Mouse (Mus musculus) frontal cortex, postnatal 36 days (tissue): Measurements from ENCODE around the gene Fam71e1.
A peak's percentile ranks its signal among the peaks of the same experiment; 100 is the strongest.

Experiments used
- DNase-seq, 2 experiments: peaks; one replicate each; pipeline ENCODE4 v3.0.0; 2022; ENCODE audit warnings: low spot score in 2 of 2

The Fam71e1 gene

DNA sequence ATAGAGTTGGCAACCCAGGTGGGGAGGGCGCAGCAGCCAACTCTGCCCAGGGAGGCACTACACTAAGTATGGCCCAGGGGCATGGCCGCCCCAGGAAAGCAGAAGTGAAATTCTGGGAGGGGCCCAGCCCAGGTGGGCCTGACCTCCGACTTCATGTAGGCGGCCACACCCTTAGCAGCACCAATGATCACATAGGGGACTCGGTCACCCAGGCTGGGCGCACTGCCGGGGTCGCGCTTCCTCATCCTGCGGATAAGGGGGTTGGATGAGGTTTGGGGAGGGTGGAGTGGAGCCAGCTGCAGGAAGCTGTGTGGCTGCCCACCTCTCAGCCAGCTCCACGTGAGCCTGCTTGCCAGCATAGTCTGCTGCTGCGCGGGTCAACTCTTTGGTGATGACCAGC, 37.9 kb downstream of the Fam71e1 start:
- DNase-seq: no peak

DNA sequence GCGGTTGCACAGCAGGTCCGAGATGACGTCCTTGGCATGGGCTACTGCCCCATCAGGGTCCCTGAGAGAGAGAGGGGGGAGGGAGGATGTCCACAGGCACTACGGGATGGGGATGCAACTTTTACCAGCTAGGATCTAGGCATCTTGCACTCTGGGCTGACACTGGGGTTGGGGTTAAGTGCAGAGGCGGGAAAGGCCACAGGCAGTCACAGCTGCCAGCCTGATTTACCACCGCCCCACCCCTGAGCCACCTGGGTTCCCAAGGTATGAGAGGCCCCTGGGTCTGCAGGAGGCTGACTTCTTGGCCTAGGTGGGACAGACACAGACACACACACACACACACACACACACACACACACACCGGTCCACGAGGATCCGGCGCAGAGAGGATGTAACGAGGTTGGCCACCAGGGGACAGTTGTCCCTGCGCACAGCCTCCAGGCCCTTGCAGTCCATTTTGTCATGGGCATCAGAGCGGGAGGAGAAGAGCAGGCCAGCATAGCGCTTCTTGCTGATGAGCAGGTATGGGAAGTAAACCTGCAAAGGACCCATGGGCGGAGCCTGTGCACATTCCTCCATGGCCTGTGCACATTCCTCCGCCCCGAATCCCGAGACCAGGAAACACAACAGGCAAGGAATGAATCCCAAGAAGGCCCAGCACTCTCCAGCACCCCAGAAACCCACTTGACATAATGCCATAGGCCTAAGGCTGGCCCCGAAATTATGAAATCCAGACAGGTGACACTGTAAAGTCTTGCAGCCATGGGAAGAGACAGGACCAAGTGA, 38.5 kb downstream of the Fam71e1 start:
- no peak for DNase-seq

- no peak for DNase-seq
These were observed 39.5 kb downstream of the Fam71e1 start for GRCm38 (mm10) chr7:44535657-44536589.

DNA sequence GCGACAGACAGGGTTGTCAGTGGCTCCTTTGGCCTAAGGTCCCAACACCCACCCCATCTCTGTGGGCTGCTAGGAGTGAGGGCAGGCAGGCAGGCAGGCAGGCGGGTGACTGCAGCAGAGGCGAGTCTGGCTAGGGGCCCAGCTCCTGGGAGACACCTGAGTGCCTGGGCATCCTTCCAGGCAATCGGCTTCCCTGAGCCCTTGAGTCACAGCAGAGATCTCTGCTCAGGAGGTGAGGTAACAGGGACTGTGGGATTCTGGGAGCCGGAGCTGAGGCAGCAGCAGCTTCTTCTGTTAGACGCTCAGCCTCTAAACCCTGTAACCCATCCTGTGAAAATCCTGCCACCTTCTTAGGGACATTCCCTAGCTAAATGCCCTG, 40.2 kb downstream of the Fam71e1 start:
- DNase-seq: peak; percentile 45 to 59

DNA sequence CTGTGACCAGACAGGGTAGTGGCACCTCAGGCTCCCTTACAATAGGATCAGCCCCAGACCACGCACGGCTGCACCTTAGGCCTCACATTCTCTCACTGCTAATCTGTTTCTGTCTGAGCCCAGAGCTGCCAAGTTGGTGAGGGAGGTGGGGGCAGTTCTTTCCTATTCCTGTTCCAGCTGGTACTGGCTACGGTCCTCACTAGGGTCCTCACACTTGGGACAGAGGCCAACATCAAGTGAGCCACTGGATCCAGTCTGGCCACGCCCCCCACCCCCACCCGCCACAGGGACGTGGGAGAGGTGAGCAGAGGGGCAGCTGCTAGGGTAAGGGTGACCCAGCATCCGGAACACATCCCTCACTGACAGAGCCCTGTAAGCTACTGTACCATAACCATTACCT, 40.6 kb downstream of the Fam71e1 start:
- DNase-seq: no peak

DNA sequence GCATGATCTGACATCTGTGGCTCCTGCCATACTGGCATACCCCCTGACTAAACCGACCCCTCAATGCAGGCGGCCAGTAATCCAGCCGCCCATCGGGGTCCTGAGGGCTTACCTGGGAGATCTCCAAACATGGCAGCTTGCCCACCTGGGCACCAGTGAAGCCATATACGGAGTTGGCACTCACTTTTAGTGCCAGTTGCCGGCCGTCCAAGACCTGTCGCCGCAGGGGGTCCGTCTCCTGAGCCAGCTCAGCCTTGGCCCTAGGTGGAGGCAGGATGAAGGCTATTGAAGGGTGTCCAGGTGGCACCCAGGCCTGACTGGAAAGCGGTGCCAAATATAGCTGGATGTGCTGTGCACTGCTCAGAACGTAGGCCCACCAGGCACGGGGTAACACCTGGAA, 41.1 kb downstream of the Fam71e1 start:
- DNase-seq: no peak

DNA sequence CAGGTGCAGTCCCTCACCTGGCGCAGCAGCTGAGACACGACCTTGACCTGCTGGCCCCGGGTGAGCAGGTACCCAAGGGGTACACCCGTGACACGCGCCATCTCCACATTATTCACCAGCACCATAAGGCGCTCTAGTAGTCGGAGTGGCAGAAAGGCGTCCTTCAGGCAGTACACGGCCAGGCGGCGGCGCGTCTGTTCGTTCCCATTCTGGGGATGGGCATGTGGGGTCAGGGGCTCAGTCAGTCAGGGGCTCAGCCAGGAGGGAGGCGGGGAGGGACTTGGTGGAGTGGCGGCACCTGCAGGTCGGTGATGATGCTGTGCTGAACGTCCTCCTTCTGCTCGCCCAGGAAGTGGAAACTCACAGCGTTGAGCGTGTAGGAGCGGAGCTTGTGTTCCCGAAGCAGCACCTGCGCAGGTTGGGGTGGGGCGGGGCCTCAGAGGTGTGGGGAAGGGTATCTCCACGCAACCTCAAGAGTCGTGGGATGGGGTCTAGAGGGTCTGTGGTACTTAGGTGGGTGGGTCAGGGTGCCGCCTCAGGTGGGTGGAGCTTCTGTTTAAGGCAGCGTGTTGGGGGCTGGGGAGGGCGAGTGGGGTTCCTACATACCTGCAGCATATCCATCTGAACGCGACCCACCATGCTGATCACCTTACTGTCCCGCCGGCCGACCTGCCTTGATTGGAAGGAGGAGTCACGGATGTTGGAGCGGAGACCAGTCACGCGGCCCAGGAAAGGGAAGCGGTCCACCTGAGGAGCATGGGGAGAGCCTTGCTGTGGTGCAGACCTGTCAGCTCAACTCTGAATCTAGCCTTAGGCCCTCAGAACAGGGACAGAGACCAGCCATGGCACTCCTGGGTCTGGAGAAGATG, 42.6 kb downstream of the Fam71e1 start:
- DNase-seq: no peak

DNA sequence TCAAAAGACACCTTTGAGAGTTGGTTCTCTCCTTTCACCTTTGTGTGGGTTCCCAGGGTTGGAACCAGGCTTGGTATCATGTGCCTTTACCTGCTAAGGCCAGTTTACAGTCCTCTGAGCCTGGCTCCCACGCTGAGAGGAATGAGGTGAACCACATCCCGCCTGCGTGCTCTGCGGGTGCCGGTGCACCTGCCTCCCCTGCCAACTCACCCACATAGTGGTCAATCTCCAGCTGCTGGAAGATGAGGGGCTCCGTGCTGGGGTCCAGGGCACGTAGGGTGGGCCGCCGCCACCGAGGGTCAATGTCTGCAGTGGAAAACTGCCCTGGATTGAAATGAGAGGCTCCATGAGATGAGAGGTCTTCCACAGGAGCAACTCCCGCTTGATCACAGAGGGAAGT, 46.2 kb downstream of the Fam71e1 start:
- no peak for DNase-seq

GRCm38 (mm10) chr7:44543071-44543470, 46.7 kb downstream of the Fam71e1 start:
- no peak for DNase-seq

DNA sequence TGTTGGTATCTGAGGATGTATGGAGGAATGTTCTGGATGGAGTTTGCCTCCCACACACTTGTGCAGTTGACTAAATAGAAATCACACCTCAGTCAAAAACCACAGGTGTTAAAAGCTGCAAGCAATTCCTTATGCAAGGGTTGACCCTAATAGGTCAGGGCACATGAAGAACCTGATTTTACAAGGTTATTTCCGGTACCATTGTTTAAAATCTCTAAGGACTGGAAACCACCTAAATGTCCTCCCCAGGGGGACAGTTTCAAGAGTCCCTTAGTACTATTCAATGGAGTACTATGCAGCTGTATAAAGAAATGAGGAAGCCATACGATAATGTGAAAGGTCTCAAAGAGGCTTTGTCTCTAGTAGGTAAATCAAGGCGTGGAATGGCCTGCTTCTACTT, 49.9 kb downstream of the Fam71e1 start:
- no peak for DNase-seq

GRCm38 (mm10) chr7:44547041-44547440, 50.7 kb downstream of the Fam71e1 start:
- no peak for DNase-seq

- DNase-seq: no peak
These were observed 51.3 kb downstream of the Fam71e1 start for GRCm38 (mm10) chr7:44547725-44548124.

DNA sequence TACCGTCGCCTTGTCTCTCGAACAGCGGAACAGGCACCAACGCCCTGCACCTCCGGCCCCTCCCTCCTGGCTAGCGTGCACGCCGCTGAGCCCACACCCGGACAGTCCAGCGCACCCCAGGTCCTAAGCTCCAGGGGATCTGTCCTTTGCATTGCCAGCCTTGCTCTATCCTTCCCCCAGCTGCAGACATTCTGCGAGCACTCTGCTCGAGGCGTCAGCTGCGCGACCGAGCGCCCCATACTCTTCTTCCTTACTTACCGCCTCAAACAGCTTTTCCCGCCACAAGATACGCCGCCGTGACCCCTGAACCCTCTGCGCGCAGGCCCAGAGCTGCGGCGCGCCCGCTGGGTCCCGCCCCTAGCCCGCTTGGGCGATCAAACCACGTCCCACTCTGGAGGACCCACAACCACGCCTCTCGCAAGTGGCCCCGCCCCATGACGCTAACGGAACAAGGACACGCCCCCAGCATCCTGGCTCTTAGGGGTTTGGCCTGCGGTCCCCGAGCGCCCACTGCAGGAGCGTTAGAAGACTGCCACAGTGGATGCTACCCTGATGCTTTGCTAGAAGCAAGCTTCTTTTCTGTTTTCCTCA, 52.2 kb downstream of the Fam71e1 start, which contains the start of gene Pold1:
Gene Pold1, minus strand, starts transcription at position 353 of the 591 bp plus-strand sequence.
- peak; percentile 99 for DNase-seq

DNA sequence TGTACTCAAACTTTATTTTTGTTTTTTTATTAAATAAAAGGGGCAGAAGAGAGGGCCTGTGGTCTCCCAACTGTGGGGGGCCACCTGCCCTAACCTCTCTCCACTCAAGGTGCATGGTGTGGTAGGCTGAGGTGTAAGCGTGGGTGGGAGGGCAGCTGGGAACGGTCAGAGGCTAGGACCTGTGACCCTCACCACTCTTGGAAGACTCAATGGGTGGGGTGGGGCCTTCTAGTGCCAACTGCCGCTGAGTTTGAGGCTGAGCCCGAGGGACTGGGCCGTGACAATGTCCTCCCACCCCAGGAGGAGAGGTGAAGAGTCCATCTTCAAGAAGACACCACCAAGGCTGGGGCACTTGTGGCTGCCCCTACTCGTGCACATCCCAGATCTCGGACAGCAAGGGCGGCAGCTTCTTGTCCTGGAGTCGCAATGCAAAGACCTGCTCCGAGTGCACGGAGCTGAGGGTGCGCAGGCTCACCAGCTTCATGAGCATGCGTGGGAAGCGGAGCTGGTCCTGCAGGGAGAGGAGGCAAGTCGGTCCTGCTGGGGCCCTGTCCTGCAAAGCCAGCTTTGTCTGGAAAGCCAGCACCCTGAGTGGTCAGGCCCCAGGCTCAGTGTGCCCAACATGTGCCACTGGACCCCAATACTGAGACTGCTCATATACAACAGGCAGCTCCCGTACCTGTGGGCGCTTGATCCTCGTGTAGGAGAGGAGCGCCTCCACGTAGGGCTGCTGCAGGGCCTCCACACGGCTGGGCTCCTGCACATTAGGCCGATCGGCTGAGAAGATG, 53.4 kb downstream of the Fam71e1 start:
- DNase-seq: no peak

- no peak for DNase-seq
These were observed 54.0 kb downstream of the Fam71e1 start for GRCm38 (mm10) chr7:44550409-44550678.
